Mouse (Mus musculus) hindbrain, embryonic 13.5 days (tissue): Measurements from ENCODE around the gene Tbx21. TPM values are rescaled to one million over a fixed set of nuclear protein-coding genes. Genes with fewer than 3 reads are reported as not detected.
A peak's percentile ranks its signal among the peaks of the same experiment; 100 is the strongest.

Source experiments
- ATAC-seq: fragments of 200-750 bp; cut with Nextera tagmentation; 2 replicates; pipeline ENCODE4 v1.8.0; 2017; ENCODE audit warnings: moderate TSS enrichment; ENCODE audit not compliant: low FRiP score
- H3K27ac ChIP-seq: fragments of 300-500 bp; sonication (generic); 2 replicates; pipeline ENCODE4 v1.5.1; 2015; ENCODE audit warnings: inconsistent platforms, mild to moderate bottlenecking, moderate library complexity
- H3K27me3 ChIP-seq: fragments of 300-500 bp; sonication (generic); 2 replicates; pipeline ENCODE4 v1.6.1; 2015; ENCODE audit warnings: mild to moderate bottlenecking, inconsistent platforms
- H3K36me3 ChIP-seq: fragments of 300-500 bp; sonication (generic); 2 replicates; pipeline ENCODE4 v1.6.1; 2015; ENCODE audit warnings: mild to moderate bottlenecking, inconsistent platforms
- H3K4me1 ChIP-seq: fragments of 300-500 bp; sonication (generic); replicated peaks from 2 replicates; pipeline ENCODE4 v1.6.1; 2015; ENCODE audit warnings: inconsistent platforms
- H3K4me2 ChIP-seq: fragments of 300-500 bp; sonication (generic); 2 replicates; pipeline ENCODE4 v1.6.1; 2015; ENCODE audit warnings: inconsistent platforms, mild to moderate bottlenecking, moderate library complexity
- H3K4me3 ChIP-seq: fragments of 300-500 bp; sonication (generic); 2 replicates; pipeline ENCODE4 v1.5.1; 2015; ENCODE audit warnings: mild to moderate bottlenecking, inconsistent platforms
- H3K9ac ChIP-seq: fragments of 300-500 bp; sonication (generic); 2 replicates; pipeline ENCODE4 v1.6.1; 2015; ENCODE audit warnings: mild to moderate bottlenecking, inconsistent platforms
- H3K9me3 ChIP-seq: fragments of 300-500 bp; sonication (generic); 2 replicates; pipeline ENCODE4 v1.6.1; 2016; ENCODE audit warnings: inconsistent platforms
- WGBS: fragments of 180-500 bp; shearing (Covaris S2); methylation state at CpG from one replicate; pipeline ENCODE4 v1.1.7; 2015; 5-methylcytosine and 5-hydroxymethylcytosine counted together
- polyA plus RNA-seq: library from polyadenylated mRNA; unstranded; fragments of >200 nt; fragmentation: Nextera tagmentation; extraction: Ambion mirVana; gene quantifications from 2 replicates; pipeline ENCODE4 v1.2.1, GENCODE M21; 2015

Tbx21 gene
- polyA plus RNA-seq, 1 experiment from 2014 or later: 0.21 TPM

DNA sequence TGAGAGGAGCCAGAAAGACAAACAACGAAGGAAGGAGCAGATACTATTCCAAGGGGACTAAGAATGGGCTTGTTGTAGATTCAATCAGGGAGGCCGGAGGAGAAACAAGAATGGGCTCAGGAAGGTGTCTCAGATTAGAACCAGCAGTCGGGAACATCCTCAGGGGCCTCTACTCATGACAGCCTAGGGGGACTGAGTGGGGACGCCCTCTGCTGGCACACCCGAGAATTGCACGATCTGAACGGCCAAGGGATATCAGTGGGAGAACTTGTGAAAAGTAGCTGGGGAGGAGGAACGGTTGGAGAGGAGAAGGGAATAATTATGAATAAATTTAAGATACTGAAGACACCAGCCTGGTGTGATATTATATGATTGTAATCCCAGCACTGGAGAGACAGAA is 31.6 kb upstream of the Tbx21 start:
- Histone ChIP-seq H3K27ac (no peak overlapping the region), H3K9ac (no peak overlapping the region; the same call in 1 of the 2 replicates), H3K36me3 (peaks cover 61% of the 10 kb centered on the region), H3K4me1 (peaks cover 33% of the 10 kb centered on the region), H3K4me2 (no peak overlapping the region), H3K4me3 (no peak overlapping the region), H3K27me3 (peaks cover 18% of the 10 kb centered on the region), H3K9me3 (no peaks in the 10 kb centered on the region)
- no peak for ATAC-seq
- WGBS: 9% methylated on average over 8 of the region's 8 CpGs

DNA sequence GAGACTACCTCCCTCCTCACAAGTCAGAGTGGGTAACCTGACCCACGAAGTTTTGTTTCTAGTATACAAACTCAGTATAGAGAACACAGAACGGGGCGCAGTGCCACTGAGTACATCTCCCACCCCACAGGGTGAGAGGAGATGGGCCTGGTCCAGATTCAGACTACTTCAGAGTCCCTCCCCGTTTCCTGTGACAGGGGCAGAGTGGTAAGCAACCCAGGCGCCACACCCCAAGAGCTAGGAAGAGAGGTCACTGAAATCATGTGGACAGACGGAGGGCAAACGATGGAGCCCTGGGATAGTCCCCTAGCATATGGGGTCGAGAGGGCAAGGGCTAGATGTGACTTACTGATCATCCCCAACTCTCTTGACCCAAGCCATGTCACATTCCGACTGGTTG is 30.8 kb upstream of the Tbx21 start:
- Histone ChIP-seq H3K9ac (no peak overlapping the region; the same call in 1 of the 2 replicates), H3K4me2 (no peak overlapping the region), H3K9me3 (no peaks in the 10 kb centered on the region), H3K27me3 (peaks cover 25% of the 10 kb centered on the region), H3K4me1 (peaks cover 37% of the 10 kb centered on the region), H3K36me3 (peaks cover 61% of the 10 kb centered on the region), H3K27ac (no peak overlapping the region), H3K4me3 (no peak overlapping the region)
- no peak for ATAC-seq
- 77% methylated on average over 9 of the region's 9 CpGs for WGBS

DNA sequence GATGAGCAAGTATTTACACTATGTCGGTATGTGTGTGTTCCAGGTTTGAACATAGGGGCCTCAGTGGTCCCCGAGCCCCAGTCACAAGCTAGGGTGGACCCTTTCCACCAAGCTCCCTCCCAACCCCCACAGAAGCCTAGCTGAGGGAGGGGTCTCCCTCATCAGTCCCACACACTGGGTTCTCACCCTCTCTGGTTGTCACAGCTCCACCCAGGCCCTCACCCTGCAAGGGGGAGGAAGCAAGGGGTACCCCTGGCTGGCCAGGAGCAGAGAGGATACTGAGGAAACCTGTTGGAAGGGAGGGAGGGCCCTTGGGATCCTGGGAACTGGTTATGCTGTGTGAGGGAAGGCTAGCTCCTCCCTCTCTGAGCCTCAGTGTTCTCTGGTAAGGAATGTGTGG is 30.2 kb upstream of the Tbx21 start:
- Histone ChIP-seq H3K27ac (no peak overlapping the region), H3K9me3 (no peaks in the 10 kb centered on the region), H3K27me3 (peaks cover 31% of the 10 kb centered on the region), H3K4me2 (no peak overlapping the region), H3K9ac (no peak overlapping the region), H3K36me3 (peaks cover 61% of the 10 kb centered on the region), H3K4me3 (no peak overlapping the region), H3K4me1 (peaks cover 35% of the 10 kb centered on the region)
- WGBS: 65% methylated on average over 2 of the region's 2 CpGs
- ATAC-seq: no peak

DNA sequence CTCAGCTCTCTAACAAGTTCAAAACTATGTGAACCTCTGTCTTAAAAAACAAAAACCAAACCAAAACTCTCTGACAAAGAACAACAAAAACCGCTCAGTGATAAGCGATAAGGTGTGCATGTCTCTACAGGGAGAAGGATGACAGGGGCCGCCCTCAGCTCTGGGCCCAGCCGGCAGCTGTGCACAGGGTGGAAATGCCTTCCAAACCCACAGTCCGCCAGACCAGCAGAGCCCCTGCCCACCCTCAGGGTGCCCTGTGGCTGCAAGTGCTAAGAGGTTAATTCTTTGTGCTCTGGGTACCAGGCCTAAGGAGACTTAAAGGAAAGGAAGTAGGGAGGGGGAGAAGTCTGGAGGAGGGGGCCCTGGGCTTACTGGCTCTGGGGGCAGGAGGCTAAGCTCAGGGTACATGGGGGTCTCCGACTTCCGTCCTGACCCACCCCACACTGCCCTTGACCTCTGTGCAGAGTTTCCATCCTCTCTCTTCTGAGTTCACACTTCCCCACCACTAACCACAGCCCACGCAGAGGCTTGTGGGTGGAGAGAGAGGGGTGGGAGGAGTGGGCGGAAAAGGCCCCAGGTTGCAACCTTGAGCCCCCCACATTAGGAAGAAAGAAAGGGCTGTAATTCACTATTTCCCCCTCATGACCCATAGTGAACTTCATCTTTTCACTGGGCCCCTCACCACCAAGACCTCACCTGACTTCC is 28.2 kb upstream of the Tbx21 start:
- Histone ChIP-seq H3K9me3 (no peaks in the 10 kb centered on the region), H3K4me3 (no peak overlapping the region), H3K4me2 (no peak overlapping the region), H3K36me3 (peaks cover 57% of the 10 kb centered on the region), H3K9ac (no peak overlapping the region), H3K4me1 (peaks cover 34% of the 10 kb centered on the region), H3K27ac (no peak overlapping the region), H3K27me3 (peaks cover 27% of the 10 kb centered on the region)
- no peak for ATAC-seq
- 79% methylated on average over 9 of the region's 9 CpGs for WGBS

DNA sequence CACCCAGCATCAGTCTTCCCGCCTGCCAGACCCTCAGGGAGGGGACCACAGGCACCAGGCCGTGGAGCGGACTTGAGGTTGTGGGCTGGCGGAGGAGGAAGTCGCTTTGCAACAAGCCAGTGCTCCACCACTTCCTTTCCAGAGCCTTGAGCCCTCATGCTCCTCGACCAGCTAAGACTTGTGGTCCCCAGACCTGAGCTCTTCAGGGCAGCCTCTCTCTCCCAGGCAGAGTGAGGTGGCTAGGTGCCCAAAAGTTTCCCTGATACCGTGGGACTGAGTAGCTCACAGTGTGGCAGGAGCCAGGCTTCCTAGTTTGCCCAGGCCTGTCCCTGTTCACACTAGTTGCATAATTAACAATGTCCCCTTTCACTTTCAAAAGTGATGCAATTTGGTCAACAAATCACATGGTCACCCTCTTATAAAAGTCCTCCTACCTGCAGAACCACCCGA is 27.1 kb upstream of the Tbx21 start:
- peaks cover 23% of the 10 kb centered on the region for H3K27me3 ChIP-seq
- no peaks in the 10 kb centered on the region for H3K9me3 ChIP-seq
- no peak overlapping the region for H3K27ac ChIP-seq
- H3K36me3 ChIP-seq: peaks cover 52% of the 10 kb centered on the region
- no peak overlapping the region for H3K9ac ChIP-seq
- no peak overlapping the region for H3K4me2 ChIP-seq
- no peak for ATAC-seq
- peaks cover 40% of the 10 kb centered on the region for H3K4me1 ChIP-seq
- no peak overlapping the region for H3K4me3 ChIP-seq
- WGBS: 83% methylated on average over 8 of the region's 8 CpGs

DNA sequence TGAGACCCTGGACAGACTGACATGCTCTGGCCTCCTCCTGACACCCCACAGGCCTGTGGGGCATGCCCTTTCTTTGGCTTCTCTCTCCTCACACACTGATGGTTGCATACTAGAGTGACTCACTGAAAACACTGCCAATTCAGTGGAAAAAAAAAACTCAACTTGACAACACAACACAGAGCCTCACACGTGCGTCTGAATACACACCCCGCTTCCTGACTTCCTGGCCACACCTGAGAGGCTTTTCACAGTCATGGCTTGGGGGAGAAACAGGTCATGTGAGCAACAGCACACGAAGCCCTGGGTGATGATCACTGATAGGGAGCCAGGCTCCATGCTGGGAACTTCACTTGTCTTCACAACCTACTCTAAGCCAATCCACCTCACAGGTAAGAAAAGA is 25.7 kb upstream of the Tbx21 start:
- Histone ChIP-seq H3K4me1 (peaks cover 43% of the 10 kb centered on the region), H3K4me2 (no peak overlapping the region), H3K9me3 (no peaks in the 10 kb centered on the region), H3K27me3 (peaks cover 26% of the 10 kb centered on the region), H3K36me3 (peaks cover 53% of the 10 kb centered on the region), H3K4me3 (no peak overlapping the region), H3K9ac (no peak overlapping the region), H3K27ac (no peak overlapping the region)
- WGBS: 80% methylated on average over 4 of the region's 4 CpGs
- no peak for ATAC-seq

DNA sequence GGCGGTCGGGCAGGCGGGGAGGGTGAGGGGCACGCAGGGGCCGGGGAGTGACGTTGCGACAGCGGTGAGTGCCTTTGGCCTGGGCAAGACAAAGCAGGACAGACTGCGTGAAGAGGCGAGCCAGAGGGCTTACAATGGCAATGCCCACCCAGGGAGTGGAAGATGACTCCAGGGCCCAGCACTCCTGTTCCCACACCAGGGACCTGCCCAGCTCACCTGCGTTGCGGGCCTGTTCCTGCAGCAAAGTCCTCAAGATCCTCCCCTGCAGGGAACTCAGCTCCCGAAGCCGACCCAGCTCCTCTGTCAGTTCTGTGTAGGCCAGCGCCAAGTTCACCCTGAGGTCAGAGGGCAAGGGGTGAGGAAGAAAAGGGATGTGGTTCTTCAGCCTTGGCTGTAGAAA is 24.1 kb upstream of the Tbx21 start:
- Histone ChIP-seq H3K4me3 (peak overlapping the region; percentile 39), H3K36me3 (peaks cover 38% of the 10 kb centered on the region), H3K27ac (peak overlapping the region; percentile 89), H3K9ac (peak overlapping the region; percentile 79), H3K4me2 (peak overlapping the region; percentile 66), H3K27me3 (peaks cover 26% of the 10 kb centered on the region), H3K9me3 (no peaks in the 10 kb centered on the region), H3K4me1 (peaks cover 43% of the 10 kb centered on the region)
- ATAC-seq: 0 out of 2 replicates have a peak, but pooled peaks have one; percentile 14
- 10% methylated on average over 10 of the region's 15 CpGs for WGBS

DNA sequence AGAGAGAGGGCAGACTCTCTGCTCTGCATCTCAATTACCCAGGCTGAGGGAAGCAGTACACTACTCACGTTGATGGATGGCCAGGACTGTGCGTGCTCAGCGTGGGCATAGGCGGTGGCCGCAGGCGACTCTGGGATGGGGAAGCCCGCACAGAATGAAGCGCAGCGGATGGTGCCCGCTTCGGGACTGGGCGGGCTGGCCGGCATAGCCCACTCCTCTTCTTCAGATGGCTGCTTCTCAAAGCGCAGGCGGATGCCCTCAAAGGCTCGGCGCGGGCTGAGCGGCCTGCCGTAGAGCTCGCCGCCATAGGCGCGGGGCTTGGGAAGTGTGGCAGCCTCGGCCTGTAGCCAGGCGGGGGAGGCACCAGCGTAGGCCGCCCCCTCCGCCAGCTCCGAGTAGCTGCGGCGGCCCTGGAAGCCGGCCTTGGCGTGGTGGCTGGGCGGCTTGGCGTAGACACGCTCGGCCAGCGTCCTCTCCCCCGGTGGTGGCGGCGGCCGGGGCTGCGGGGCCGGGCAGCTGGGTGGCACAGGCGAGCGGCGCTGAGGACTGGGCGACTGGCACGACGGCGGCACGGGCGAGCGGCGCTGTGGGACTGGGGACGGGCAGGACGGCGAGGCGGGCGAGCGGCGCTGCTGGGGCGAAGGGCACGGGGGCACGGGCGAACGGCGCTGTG is 23.6 kb upstream of the Tbx21 start:
- Histone ChIP-seq H3K9ac (peak overlapping the region; percentile 79), H3K4me1 (peaks cover 43% of the 10 kb centered on the region), H3K4me2 (peak overlapping the region; percentile 66), H3K27ac (peak overlapping the region; percentile 89), H3K4me3 (peak overlapping the region; percentile 39), H3K27me3 (peaks cover 26% of the 10 kb centered on the region), H3K36me3 (peaks cover 32% of the 10 kb centered on the region), H3K9me3 (no peaks in the 10 kb centered on the region)
- WGBS: 5% methylated on average over 69 of the region's 69 CpGs
- ATAC-seq: peak; percentile 90

DNA sequence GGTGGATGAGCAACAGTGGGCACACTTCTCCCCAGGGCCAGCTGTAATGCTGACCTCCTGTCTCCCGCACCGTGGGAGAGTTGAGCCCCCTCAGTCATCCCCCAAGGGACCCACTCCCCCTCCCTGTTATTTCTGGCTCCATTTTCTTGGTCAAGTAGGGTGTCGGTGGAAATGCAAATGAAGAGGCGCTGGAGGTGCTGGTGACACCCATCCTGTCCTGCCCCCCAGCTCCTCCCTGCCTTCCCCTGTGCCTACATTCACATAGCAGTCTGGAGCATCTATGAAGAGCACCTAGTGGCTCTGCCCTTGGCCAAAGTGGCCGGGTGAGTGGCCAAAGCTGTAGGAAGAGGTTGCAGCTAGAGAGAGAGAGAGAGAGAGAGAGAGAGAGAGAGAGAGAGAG is 18.1 kb upstream of the Tbx21 start:
- H3K27ac ChIP-seq: no peak overlapping the region
- peaks cover 17% of the 10 kb centered on the region for H3K36me3 ChIP-seq
- no peak overlapping the region for H3K4me2 ChIP-seq
- peaks cover 25% of the 10 kb centered on the region for H3K4me1 ChIP-seq
- ATAC-seq: no peak
- no peak overlapping the region for H3K9ac ChIP-seq
- no peak overlapping the region for H3K4me3 ChIP-seq
- 59% methylated on average over 5 of the region's 5 CpGs for WGBS
- H3K27me3 ChIP-seq: peaks cover 46% of the 10 kb centered on the region
- H3K9me3 ChIP-seq: no peaks in the 10 kb centered on the region

DNA sequence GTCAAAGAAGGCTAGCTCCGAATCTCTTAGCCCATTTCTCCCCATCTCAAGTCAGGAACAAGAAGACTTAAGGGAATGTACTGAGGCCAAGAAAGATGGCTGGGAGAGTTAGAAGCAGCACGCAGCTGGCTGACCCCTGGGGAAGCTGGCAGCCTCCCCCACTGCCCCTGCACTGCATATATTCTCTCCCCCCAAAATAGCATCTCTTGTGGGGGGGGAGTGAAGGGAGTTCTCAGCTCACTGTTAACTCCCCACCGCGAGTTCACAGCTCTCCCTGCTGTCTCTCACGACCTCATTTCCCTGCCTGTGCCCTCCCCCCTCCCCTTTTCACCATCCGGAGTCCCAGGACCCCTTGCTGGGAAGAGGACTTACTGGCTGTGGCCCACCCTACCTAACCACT is 17.1 kb upstream of the Tbx21 start:
- no peak overlapping the region for H3K4me2 ChIP-seq
- peaks cover 22% of the 10 kb centered on the region for H3K4me1 ChIP-seq
- H3K9me3 ChIP-seq: no peaks in the 10 kb centered on the region
- H3K4me3 ChIP-seq: no peak overlapping the region
- H3K9ac ChIP-seq: no peak overlapping the region
- H3K36me3 ChIP-seq: peaks cover 10% of the 10 kb centered on the region
- no peak overlapping the region for H3K27ac ChIP-seq
- peaks cover 55% of the 10 kb centered on the region for H3K27me3 ChIP-seq
- no peak for ATAC-seq
- 23% methylated on average over 6 of the region's 6 CpGs for WGBS

DNA sequence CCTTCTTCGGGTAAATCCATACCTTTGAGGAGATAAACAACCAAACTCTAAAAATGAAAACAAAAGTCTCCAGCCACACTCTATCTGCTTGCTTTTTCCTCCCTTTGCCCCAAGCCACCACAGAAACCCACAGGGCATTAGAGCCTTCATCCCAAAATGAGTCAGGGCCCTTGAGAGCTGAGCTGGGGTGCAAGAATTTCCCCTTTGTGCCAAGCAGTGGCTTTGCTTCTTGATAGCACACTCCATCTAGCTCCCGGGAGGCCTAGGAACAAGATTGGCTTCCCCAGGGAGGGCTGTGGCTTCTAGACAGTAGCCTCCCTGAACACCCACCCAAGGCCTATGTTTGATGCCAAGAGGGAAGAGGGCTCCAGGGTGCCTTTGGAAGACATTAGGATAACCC is 16.6 kb upstream of the Tbx21 start:
- H3K4me2 ChIP-seq: no peak overlapping the region
- H3K27me3 ChIP-seq: peaks cover 53% of the 10 kb centered on the region
- H3K27ac ChIP-seq: no peak overlapping the region
- no peaks in the 10 kb centered on the region for H3K9me3 ChIP-seq
- H3K4me3 ChIP-seq: no peak overlapping the region
- ATAC-seq: no peak
- H3K4me1 ChIP-seq: peaks cover 24% of the 10 kb centered on the region
- no peak overlapping the region for H3K9ac ChIP-seq
- WGBS: 78% methylated on average over 2 of the region's 2 CpGs
- H3K36me3 ChIP-seq: peaks cover 5% of the 10 kb centered on the region

DNA sequence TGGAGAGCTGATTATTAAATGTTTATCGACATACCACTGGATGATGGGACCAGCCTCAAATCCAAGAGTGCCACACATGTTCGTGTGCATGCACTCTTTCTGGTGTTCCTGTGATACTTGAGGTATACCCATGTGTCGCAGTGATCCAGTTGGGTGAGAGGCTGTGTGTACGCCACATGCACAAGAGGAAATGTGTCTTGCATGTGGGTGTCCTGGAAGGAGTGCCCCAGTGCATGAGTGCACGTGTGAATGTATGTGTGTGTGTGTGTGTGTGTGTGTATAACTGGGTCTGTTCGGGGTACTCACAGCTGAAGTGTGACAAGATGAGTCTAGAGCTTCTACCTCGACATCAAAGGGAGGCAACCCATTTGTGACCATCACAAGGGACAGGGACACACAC is 15.2 kb upstream of the Tbx21 start:
- no peak overlapping the region for H3K4me3 ChIP-seq
- 85% methylated on average over 7 of the region's 7 CpGs for WGBS
- no peak overlapping the region for H3K4me2 ChIP-seq
- no peaks in the 10 kb centered on the region for H3K9me3 ChIP-seq
- peaks cover 58% of the 10 kb centered on the region for H3K27me3 ChIP-seq
- H3K4me1 ChIP-seq: peaks cover 27% of the 10 kb centered on the region
- ATAC-seq: no peak
- H3K9ac ChIP-seq: no peak overlapping the region
- no peak overlapping the region for H3K27ac ChIP-seq
- H3K36me3 ChIP-seq: no peaks in the 10 kb centered on the region

DNA sequence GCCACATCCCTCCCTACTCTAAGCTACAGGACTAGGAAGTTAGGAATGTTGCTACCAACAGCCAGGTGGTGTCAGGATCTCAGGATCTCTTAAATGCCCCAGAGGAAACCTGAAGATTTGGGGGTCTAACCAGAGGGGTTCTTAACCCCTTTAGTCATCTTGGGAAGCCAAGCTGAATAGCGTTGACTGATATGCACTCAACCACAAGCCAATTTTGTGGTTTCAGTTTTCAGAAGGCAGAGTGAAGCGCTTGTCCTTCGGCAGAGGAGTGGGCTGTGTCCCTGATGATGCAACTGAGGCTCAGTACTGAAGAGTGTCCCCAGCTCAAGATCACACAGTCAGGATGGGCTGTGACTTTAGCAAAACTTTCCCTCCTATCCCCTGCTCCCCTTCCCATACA is 13.8 kb upstream of the Tbx21 start:
- Histone ChIP-seq H3K36me3 (no peaks in the 10 kb centered on the region), H3K27ac (no peak overlapping the region), H3K4me3 (no peak overlapping the region), H3K9ac (no peak overlapping the region), H3K4me2 (no peak overlapping the region), H3K9me3 (no peaks in the 10 kb centered on the region), H3K4me1 (peaks cover 40% of the 10 kb centered on the region), H3K27me3 (peaks cover 58% of the 10 kb centered on the region)
- 69% methylated on average over 3 of the region's 3 CpGs for WGBS
- no peak for ATAC-seq
